Mouse (Mus musculus) olfactory bulb, adult 2 months (tissue): ENCODE results near the gene Col1a1. TPM values are rescaled to one million over a fixed set of nuclear protein-coding genes. Genes with fewer than 3 reads are reported as not detected.

Source experiments
- H3K27ac ChIP-seq: fragments of 200-500 bp; 2 replicates; pipeline ENCODE4 v1.5.1; 2012; ENCODE audit warnings: low read depth, low read length; ENCODE audit not compliant: insufficient read depth
- H3K4me1 ChIP-seq: fragments of 200-500 bp; 2 replicates; pipeline ENCODE4 v1.6.1; 2012; ENCODE audit warnings: low read length; ENCODE audit not compliant: control insufficient read depth, insufficient read depth
- H3K4me3 ChIP-seq: fragments of 200-500 bp; 2 replicates; pipeline ENCODE4 v1.5.1; 2012; ENCODE audit warnings: mild to moderate bottlenecking, low read depth, low read length, moderate library complexity; ENCODE audit not compliant: insufficient read depth
- CTCF ChIP-seq: fragments of 200-500 bp; IDR thresholded peaks from 2 replicates; pipeline ENCODE4 v1.5.1; 2012; ENCODE audit warnings: low read depth, mild to moderate bottlenecking, low read length, moderate library complexity; ENCODE audit not compliant: insufficient read depth
- POLR2A ChIP-seq: fragments of 200-500 bp; IDR thresholded peaks from 2 replicates; pipeline ENCODE4 v1.6.1; 2012; ENCODE audit warnings: mild to moderate bottlenecking, low read depth, low read length, moderate library complexity; ENCODE audit not compliant: insufficient read depth
- WGBS: fragments of 180-500 bp; shearing (Covaris S2); methylation state at CpG from one replicate; pipeline ENCODE4 v1.1.7; 2018; 5-methylcytosine and 5-hydroxymethylcytosine counted together
- polyA plus RNA-seq: library from polyadenylated mRNA; stranded (reverse); fragments of >200 nt; gene quantifications from 2 replicates; pipeline ENCODE4 v1.2.4, GENCODE M21; 2012; ENCODE audit warnings: low replicate concordance; ENCODE audit not compliant: missing spikeins, insufficient read depth, insufficient read length

Gene Col1a1
- polyA plus RNA-seq, 1 experiment: not detected

DNA sequence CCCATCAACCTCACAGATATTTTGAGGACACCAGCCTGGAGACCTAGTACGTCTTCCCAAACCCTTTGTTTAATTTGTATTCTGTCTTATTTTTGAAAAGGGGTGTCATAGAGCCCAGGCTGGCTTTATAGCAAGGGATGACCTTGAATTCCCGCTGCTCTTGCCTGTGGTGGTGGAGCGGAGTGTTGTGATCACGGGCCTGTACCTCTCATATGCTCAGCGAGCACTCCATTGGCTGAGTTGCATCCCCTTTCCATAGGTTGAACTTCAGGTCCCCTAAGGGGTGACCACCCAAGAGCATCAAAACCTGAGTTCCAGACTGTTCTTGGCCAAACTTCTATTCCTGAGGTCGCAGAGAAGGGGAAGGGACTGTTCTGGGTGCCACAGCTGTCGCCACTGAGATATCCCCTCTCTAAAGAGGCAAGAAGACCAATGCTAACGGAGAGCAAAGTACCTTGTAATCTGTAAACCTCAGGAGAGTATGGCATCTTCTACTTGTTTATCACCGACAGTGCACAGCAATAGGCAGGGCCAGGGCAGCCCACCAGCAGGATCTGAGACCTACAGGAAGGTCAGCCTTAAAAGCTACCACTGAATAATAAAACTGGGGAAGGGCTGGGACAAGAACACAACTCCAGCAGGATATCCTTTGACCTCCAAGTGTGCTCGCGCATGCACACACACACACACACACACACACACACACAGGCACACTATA lies 43.6 kb downstream of the Col1a1 start:
- WGBS: 74% methylated on average over 11 of the region's 11 CpGs
- H3K4me1 ChIP-seq: peaks cover 4% of the 10 kb centered on the region
- TF ChIP-seq POLR2A: no peak
- TF ChIP-seq CTCF: no peak

DNA sequence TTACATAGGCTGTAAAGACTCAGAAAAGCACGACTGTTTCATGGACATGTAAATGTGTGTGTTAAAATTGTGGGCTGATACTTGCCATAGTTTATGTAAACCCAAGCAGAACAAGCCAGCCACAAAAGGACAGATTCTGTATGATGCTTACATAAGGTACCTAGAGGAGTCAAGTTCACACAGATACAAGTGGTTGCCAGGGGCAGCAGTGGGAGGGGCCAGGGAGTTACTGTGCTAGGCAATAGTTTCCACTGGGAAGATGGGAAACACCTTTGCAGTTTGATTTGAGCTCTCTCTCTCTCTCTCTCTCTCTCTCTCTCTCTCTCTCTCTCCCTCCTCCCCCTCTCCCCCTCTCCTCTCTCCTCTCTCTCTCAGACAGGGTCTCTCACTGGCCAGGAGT lies 49.1 kb downstream of the Col1a1 start:
- 33% methylated on average over 1 of the region's 1 CpGs for WGBS
- Histone ChIP-seq H3K4me1 (peaks cover 19% of the 10 kb centered on the region), H3K27ac (no peak overlapping the region), H3K4me3 (no peak overlapping the region)
- TF ChIP-seq POLR2A (no peak), CTCF (no peak)

More for the DNA sequence above, 43.6 kb downstream of the Col1a1 start:
- peak overlapping the region; percentile 62; the same call in 1 of the 2 replicates for H3K27ac ChIP-seq
- H3K4me3 ChIP-seq: no peak overlapping the region

DNA sequence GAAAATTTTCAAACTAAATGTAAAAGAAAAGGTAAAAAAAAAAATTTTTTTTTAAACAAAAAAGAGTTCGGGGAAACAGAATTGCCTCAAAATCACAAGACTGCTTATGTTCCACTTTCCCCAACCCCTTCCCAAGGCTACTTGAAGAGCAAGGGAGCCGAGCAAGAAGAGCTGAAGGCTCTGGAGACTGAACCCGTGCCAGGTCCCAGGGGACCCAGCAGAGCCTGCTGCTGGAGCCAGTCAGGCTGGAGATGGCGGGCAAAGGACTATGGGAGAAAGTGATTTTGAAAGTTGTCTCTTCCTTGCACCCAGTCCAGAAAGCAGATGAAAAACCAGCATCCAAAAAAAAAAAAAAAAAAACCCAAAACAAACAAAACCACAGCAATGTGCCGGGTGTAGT lies 49.8 kb downstream of the Col1a1 start:
- peaks cover 22% of the 10 kb centered on the region for H3K4me1 ChIP-seq
- TF ChIP-seq CTCF: no peak
- no peak overlapping the region for H3K27ac ChIP-seq
- WGBS: 79% methylated on average over 5 of the region's 5 CpGs
- no peak overlapping the region for H3K4me3 ChIP-seq

DNA sequence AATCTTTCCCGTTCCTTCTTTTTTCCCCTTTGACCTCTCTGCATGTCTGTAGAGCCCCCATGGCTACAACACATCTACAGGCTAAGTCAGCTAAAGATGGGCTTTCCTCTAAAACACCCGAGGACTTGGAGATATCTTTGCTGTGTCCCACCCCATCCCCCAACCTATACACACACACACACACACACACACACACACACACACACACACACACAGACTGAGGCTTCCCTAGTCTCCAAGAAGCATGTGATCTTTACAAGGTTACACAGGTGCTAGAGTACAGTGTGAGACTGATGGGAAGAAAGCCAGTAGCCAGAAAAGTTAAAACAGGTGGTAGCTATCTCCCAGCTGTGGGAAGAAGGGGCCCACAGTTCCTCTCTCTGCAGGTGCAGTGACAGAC lies 50.4 kb downstream of the Col1a1 start:
- H3K4me3 ChIP-seq: no peak overlapping the region
- H3K4me1 ChIP-seq: peaks cover 22% of the 10 kb centered on the region
- TF ChIP-seq CTCF (no peak), POLR2A (no peak)
- no peak overlapping the region for H3K27ac ChIP-seq
- WGBS: 76% methylated on average over 2 of the region's 2 CpGs

DNA sequence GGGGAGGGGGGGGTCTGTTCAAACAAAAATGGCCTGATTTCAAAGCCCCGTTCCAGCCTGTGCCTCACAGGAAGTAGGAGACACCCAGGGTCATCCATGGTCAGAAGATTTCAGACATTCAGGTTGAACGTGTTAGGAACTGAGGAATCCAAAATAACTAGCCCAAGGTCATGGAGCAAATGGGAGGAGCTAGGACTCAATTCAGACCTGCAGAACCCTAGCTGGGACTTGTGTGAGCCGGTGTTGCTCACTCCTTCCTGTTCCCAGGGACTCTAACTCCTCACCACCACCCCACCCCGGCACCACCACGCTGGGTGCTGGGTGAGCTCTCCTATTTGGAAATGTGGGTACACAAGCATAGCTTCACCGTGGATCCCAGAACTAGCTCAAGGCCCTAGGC lies 51.3 kb downstream of the Col1a1 start:
- TF ChIP-seq POLR2A: no peak
- no peak for TF ChIP-seq CTCF
- no peak overlapping the region for H3K4me3 ChIP-seq
- peaks cover 22% of the 10 kb centered on the region for H3K4me1 ChIP-seq
- WGBS: 65% methylated on average over 6 of the region's 6 CpGs
- H3K27ac ChIP-seq: no peak overlapping the region

DNA sequence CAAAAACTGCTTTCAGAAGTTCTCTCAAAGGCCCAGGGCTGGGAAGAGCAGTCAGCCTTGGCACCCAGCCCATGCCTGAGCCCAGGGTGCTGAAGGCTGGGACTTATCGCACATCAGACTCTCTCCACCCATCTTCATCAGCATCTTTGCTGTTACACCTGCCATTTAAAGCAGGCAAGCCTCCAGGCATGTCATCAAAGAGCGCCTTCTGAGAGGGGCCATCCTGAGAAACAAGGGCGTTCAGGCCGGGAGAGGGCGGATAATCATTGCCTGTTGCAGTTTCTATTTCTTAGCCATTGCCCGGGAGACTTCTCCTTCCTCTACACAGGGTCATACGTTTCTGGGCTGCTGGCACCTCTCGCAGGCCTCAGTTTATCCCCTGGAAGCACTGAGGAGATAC lies 51.8 kb downstream of the Col1a1 start:
- no peak overlapping the region for H3K4me3 ChIP-seq
- H3K27ac ChIP-seq: no peak overlapping the region
- peaks cover 22% of the 10 kb centered on the region for H3K4me1 ChIP-seq
- no peak for TF ChIP-seq POLR2A
- WGBS: 76% methylated on average over 8 of the region's 8 CpGs

DNA sequence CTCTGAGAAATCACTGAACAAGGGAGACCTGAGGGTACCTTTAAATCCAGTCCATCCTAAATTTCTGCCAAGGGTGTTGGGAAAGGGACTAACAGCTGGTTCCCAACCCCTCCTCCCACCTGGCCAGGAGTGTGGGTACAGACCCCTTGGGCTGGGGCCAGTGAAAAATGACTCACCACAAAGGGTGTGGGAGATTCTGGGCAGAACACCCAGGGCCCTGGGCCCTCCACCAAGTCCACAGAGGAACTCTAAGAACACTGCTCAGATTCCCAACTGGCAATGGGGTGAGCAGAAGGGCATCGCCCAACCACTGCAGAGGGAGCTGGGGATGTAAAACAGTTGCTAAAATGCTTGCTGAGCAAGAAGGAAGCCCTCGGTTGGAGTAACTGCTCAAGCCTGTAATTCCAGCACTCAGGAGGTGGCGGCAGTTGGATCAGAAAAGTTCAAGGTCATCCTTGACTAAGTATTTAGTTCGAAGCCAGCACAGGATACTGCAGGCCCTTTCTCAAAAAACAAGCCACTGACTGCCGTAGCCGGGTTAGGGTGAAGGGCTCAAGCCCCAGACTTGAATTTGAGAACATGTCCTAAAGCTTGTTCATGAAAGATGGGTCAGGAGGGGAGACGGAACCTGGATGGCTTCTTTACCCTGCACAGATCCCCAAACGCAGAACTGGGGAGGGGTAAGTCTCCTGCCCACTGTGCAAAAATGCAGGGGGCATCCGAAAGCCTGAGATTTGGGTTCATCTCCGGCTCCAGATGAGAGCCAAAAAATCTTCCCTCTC lies 52.9 kb downstream of the Col1a1 start:
- no peak for TF ChIP-seq CTCF
- TF ChIP-seq POLR2A: no peak; the same call in 1 of the 2 replicates
- peaks cover 25% of the 10 kb centered on the region for H3K4me1 ChIP-seq
- 5% methylated on average over 10 of the region's 10 CpGs for WGBS
- H3K4me3 ChIP-seq: peak overlapping the region; percentile 88
- peak overlapping the region; percentile 99 for H3K27ac ChIP-seq

DNA sequence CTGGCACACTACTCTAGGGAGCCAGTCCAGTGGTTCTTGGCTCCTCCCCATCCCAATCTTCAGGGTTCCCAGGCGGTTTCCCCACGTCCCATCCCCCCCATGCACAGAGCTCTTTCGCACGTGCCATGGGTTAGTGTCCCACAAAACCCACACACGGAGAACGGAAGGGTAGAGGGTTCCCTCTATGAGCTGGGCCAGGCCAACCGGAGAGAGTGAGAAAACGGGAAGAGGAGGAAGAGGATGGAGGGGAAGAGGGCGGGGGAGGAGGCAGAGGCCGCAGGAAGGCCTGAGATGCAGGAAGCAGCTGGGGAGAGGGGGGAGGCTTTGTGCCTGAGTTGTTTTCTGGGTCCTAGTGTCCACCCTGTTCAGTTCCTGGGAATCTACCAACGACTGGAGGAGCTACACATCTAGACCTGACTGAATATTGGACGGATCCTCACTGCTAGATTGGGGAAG lies 53.6 kb downstream of the Col1a1 start:
- WGBS: under 1% methylated on average over 12 of the region's 12 CpGs
- Histone ChIP-seq H3K27ac (peak overlapping the region; percentile 99), H3K4me1 (peaks cover 31% of the 10 kb centered on the region), H3K4me3 (peak overlapping the region; percentile 88)
- TF ChIP-seq CTCF (no peak), POLR2A (peak; percentile 43)

DNA sequence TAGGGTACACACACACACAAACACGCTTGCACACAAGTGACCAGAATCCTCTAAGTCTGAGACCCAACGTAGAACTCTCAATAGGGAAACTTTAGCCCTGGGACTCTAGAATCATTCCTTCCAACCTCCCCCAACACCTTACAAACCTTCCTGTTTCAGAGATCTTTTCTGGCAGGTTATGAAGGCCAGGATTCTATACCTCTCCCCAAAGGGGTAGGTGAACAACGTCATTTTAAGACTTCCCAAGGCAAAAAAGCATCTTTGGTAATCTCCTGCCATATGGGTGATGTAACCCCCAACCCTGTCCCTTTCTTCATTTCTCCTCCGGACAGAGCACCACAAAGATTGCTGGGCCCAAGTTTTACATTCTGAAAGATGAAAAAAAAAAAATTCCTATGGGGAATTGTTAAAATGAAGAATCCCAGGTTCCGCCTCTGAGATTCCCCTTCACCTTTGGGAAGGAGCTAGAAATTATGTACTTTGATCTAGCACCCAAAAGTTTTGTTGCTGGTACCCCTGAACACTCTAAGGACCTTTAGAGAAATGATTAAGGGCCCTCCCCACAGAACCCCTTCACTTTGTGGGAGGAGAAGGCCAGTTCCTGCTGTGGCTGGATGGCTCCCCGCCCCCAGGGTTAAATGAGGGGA lies 54.2 kb downstream of the Col1a1 start:
- WGBS: 32% methylated on average over 6 of the region's 6 CpGs
- TF ChIP-seq POLR2A (no peak), CTCF (no peak)
- H3K4me3 ChIP-seq: peak overlapping the region; percentile 92
- peaks cover 38% of the 10 kb centered on the region for H3K4me1 ChIP-seq
- peak overlapping the region; percentile 99 for H3K27ac ChIP-seq
